Mouse (Mus musculus) MEL (cell line): ENCODE measurements at regions not wholly inside any gene's neighbourhood (a gene's known extent, or its start where the extent isn't known, plus 50 kb on each side); places are given as distances from the start of the nearest gene placed in this dataset.

ENCODE experiments used
- DNase-seq: peaks from one replicate; pipeline ENCODE4 v3.0.0; 2011; ENCODE audit warnings: low read depth, low spot score
- H3K27ac ChIP-seq: 2 replicates; pipeline ENCODE4 v1.5.1; 2012; ENCODE audit warnings: low read depth, mild to moderate bottlenecking, control low read depth, low read length, moderate library complexity; ENCODE audit not compliant: control insufficient read depth
- H3K27me3 ChIP-seq, 2 experiments: fragments of 150-350 bp in 1 of 2; sonication (generic) in 1 of 2; 2 replicates each; pipeline ENCODE4 v1.6.1; 2012; ENCODE audit warnings: low read length in 2 of 2, mild to moderate bottlenecking in 2 of 2, improper control_type of control experiment in 1 of 2, moderate library complexity in 1 of 2; ENCODE audit not compliant: insufficient read depth in 2 of 2, control insufficient read depth in 1 of 2
- H3K36me3 ChIP-seq, 2 experiments: 2 replicates each; pipeline ENCODE4 v1.6.1; 2012 to 2014; ENCODE audit warnings: low read length in 2 of 2, improper control_type of control experiment in 1 of 2, inconsistent platforms in 1 of 2, mild to moderate bottlenecking in 1 of 2; ENCODE audit not compliant: insufficient read depth in 2 of 2, control insufficient read depth in 1 of 2
- H3K4me1 ChIP-seq, 2 experiments: fragments of 150-350 bp in 1 of 2; sonication (generic) in 1 of 2; 2 replicates each; pipeline ENCODE4 v1.6.1; 2012; ENCODE audit warnings: low read length in 2 of 2, improper control_type of control experiment in 1 of 2, mild to moderate bottlenecking in 1 of 2; ENCODE audit not compliant: insufficient read depth in 2 of 2, control insufficient read depth in 1 of 2
- H3K4me3 ChIP-seq, 2 experiments: fragments of 150-350 bp in 1 of 2; sonication (generic) in 1 of 2; 2 replicates each; pipeline ENCODE4 v1.5.1; 2012; ENCODE audit warnings: low read depth in 2 of 2, low read length in 2 of 2, mild to moderate bottlenecking in 2 of 2, moderate library complexity in 2 of 2, control low read depth in 1 of 2, improper control_type of control experiment in 1 of 2; ENCODE audit not compliant: control insufficient read depth in 1 of 2, insufficient read depth in 1 of 2
- H3K79me2 ChIP-seq: 2 replicates; pipeline ENCODE4 v1.6.1; 2012; ENCODE audit warnings: mild to moderate bottlenecking, low read length, moderate library complexity; ENCODE audit not compliant: control insufficient read depth, poor library complexity, insufficient read depth
- H3K9ac ChIP-seq: 2 replicates; pipeline ENCODE4 v1.6.1; 2012; ENCODE audit warnings: low read depth, mild to moderate bottlenecking, control low read depth, low read length, moderate library complexity; ENCODE audit not compliant: control insufficient read depth, poor library complexity, severe bottlenecking
- H3K9me3 ChIP-seq: fragments of 150-350 bp; sonication (generic); replicated peaks from 2 replicates; pipeline ENCODE4 v1.6.1; 2012; ENCODE audit warnings: mild to moderate bottlenecking, low read length, improper control_type of control experiment, moderate library complexity; ENCODE audit not compliant: insufficient read depth
- BHLHE40 ChIP-seq: IDR thresholded peaks from 2 replicates; pipeline ENCODE4 v1.6.1; 2012; ENCODE audit warnings: low read depth, mild to moderate bottlenecking, inconsistent platforms, low read length, improper control_type of control experiment, borderline replicate concordance
- E2F4 ChIP-seq: IDR thresholded peaks from 2 replicates; pipeline ENCODE4 v1.6.1; 2011; ENCODE audit warnings: low read depth, low read length, improper control_type of control experiment, borderline replicate concordance
- ELF1 ChIP-seq: IDR thresholded peaks from 2 replicates; pipeline ENCODE4 v1.6.1; 2014; ENCODE audit warnings: low read depth, mild to moderate bottlenecking, inconsistent platforms, low read length, improper control_type of control experiment, moderate library complexity
- EP300 ChIP-seq, 2 experiments: IDR thresholded peaks; 2 replicates each; pipeline ENCODE4 v1.6.1; 2011; ENCODE audit warnings: improper control_type of control experiment in 2 of 2, low read length in 2 of 2, low read depth in 1 of 2, mild to moderate bottlenecking in 1 of 2
- GATA1 ChIP-seq: IDR thresholded peaks from 2 replicates; pipeline ENCODE4 v1.6.1; 2011; ENCODE audit warnings: low read depth, low read length, improper control_type of control experiment
- MAFK ChIP-seq: IDR thresholded peaks from 2 replicates; pipeline ENCODE4 v1.6.1; 2011; ENCODE audit warnings: low read depth, mild to moderate bottlenecking, low read length, improper control_type of control experiment, borderline replicate concordance
- MEF2A ChIP-seq: IDR thresholded peaks from 2 replicates; pipeline ENCODE4 v1.6.1; 2014; ENCODE audit warnings: low read depth, mild to moderate bottlenecking, inconsistent platforms, low read length, improper control_type of control experiment; ENCODE audit not compliant: poor library complexity, insufficient replicate concordance, severe bottlenecking; ENCODE audit errors: extremely low read depth
- MYB ChIP-seq: IDR thresholded peaks from 2 replicates; pipeline ENCODE4 v1.6.1; 2011; ENCODE audit warnings: mild to moderate bottlenecking, low read depth, low read length, improper control_type of control experiment
- NELFE ChIP-seq: IDR thresholded peaks from 2 replicates; pipeline ENCODE4 v1.6.1; 2011; ENCODE audit warnings: low read depth, low read length, improper control_type of control experiment
- POLR2AphosphoS5 ChIP-seq: IDR thresholded peaks from 2 replicates; pipeline ENCODE4 v1.6.1; 2012; ENCODE audit warnings: low read depth, borderline replicate concordance, mild to moderate bottlenecking, inconsistent platforms, low read length, moderate library complexity, mixed read lengths
- SIN3A ChIP-seq: IDR thresholded peaks from 2 replicates; pipeline ENCODE4 v1.6.1; 2012; ENCODE audit warnings: low read length, improper control_type of control experiment, inconsistent platforms
- SMC3 ChIP-seq: IDR thresholded peaks from 2 replicates; pipeline ENCODE4 v1.6.1; 2011; ENCODE audit warnings: low read depth, low read length, improper control_type of control experiment
- TBP ChIP-seq: IDR thresholded peaks from 2 replicates; pipeline ENCODE4 v1.8.0; 2011; ENCODE audit warnings: low read depth, low read length, improper control_type of control experiment
- ZKSCAN1 ChIP-seq: IDR thresholded peaks from 2 replicates; pipeline ENCODE4 v1.6.1; 2012; ENCODE audit warnings: low read depth, mild to moderate bottlenecking, inconsistent platforms, low read length, improper control_type of control experiment, moderate library complexity
- ZMIZ1 ChIP-seq: IDR thresholded peaks from 2 replicates; pipeline ENCODE4 v1.6.1; 2012; ENCODE audit warnings: low read depth, mild to moderate bottlenecking, inconsistent platforms, low read length, improper control_type of control experiment, moderate library complexity
- ZNF384 ChIP-seq: IDR thresholded peaks from 2 replicates; pipeline ENCODE4 v1.6.1; 2012; ENCODE audit warnings: low read depth, mild to moderate bottlenecking, inconsistent platforms, low read length, improper control_type of control experiment

DNA sequence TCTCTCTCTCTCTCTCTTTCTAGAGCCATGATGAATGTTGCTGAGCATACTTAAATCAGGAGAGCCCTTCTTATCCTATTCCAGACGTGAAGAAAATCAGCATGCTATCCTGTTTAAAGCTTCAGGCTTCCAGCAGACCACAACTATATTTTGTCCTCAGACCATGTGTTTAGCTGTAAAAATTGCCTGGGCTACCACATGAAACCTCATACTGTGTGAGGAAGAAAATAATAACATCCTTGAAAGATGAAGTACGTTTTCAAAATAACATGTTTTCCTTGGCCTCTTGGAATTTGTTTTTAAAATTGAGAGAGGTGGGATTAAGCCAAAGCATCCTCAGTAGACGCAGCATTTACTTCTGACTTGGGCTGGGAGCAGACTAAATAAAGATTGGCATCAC, 168.3 kb upstream of the Fam3c start:
- no peaks in the 10 kb centered on the region for H3K9me3 ChIP-seq
- no peaks in the 10 kb centered on the region for H3K4me1 ChIP-seq
- no peak for DNase-seq
- TF ChIP-seq BHLHE40 (no peak), NELFE (no peak), E2F4 (no peak), ZMIZ1 (no peak), MAFK (no peak), POLR2AphosphoS5 (no peak), GATA1 (no peak), SIN3A (no peak), ZNF384 (no peak), EP300 (IDR thresholded peaks at IDR 0.05; ENCODE audit: low read depth in 1 of 2, low read length in 2 of 2) (no peak), MYB (no peak), SMC3 (no peak), TBP (no peak), MEF2A (no peak)
- H3K79me2 ChIP-seq = no peaks in the 10 kb centered on the region
- no peak overlapping the region for H3K27ac ChIP-seq
- H3K9ac ChIP-seq = no peak overlapping the region
- H3K27me3 ChIP-seq = peaks cover 0 to 2% of the 10 kb centered on the region in 2 experiments; a peak in 1 of 4 replicates
- H3K36me3 ChIP-seq = no peaks in the 10 kb centered on the region
- no peak overlapping the region for H3K4me3 ChIP-seq

DNA sequence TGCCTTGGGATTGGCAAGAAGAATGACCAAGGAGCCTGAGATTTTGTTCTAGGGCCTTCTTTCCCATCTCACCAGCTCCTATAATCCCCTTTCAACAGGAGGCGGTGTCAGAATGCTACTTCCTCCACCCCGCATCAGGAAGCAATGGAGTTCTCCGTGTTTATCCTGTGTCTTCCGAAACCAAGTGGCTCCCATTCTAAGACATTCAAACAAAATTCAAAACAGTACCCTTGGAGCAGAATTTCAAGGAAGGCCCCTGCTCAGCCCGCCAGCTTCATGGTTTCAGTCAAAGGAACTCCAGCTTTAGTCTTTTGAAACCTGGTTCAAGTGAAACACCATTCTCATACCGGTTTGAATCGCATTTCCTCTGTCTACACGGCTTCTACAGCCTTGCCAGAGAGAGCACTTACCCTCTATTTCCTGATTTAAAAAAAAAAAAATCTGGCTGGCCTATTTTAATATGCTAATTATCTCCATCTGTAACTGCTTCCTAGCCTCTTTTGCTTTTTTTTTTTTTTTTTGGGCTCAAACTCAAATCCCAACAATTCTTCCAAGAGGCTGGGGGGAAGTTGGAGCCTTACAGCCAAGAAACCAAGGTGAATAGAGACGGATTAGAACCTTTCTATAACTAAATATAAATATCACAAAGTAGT, 167.7 kb upstream of the Fam3c start:
- Histone ChIP-seq H3K79me2 (no peaks in the 10 kb centered on the region), H3K4me3 (no peak overlapping the region), H3K9me3 (no peaks in the 10 kb centered on the region), H3K9ac (no peak overlapping the region), H3K27me3 (peaks cover 0 to 2% of the 10 kb centered on the region in 2 experiments; a peak in 1 of 4 replicates), H3K36me3 (no peaks in the 10 kb centered on the region), H3K27ac (no peak overlapping the region), H3K4me1 (no peaks in the 10 kb centered on the region)
- DNase-seq = no peak
- TF ChIP-seq ZKSCAN1 (no peak), MAFK (no peak), ELF1 (no peak)
